Mouse (Mus musculus): ENCODE data around the gene Esrp2. TPM values are rescaled to one million over a fixed set of nuclear protein-coding genes. Genes with fewer than 3 reads are reported as not detected.

Esrp2 gene
- polyA plus RNA-seq, 1 experiment from 2014 or later, result 13.3 TPM

DNA sequence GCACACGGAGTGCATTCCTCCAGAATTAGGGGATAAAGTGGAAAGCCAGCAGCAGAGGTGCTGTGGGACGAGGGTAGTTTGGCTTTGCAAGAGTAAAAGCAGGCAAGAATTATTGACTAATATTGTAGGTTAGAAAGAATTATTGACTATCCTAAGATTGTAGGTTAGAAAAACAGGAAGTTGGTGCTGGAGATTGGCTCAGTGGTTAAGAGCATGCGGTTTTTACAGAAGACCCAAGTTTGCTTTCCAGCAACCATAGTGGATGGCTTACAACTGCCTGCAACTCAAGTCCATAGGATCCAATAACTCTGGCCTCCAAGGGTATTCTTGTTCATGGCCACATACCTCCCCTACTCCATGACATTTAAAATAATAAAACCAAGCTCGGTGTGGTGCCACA is 9.2 kb upstream of the Esrp2 start:
- Histone ChIP-seq H3K9me3 (replicated peaks) (no peaks in the 10 kb centered on the region), H3K9ac (no peak overlapping the region), H3K27me3 (no peaks in the 10 kb centered on the region; the same call in 1 of the 2 replicates), H3K4me1 (replicated peaks) (peaks cover 23% of the 10 kb centered on the region), H3K27ac (replicated peaks) (no peak overlapping the region), H3K36me3 (replicated peaks) (no peaks in the 10 kb centered on the region), H3K4me3 (replicated peaks) (no peak overlapping the region), H3K4me2 (no peak overlapping the region)
- WGBS (ENCODE audit: insufficient replicate concordance), result 55% methylated on average over 4 of the region's 4 CpGs
- ATAC-seq (ENCODE audit: insufficient read depth), result no peak

DNA sequence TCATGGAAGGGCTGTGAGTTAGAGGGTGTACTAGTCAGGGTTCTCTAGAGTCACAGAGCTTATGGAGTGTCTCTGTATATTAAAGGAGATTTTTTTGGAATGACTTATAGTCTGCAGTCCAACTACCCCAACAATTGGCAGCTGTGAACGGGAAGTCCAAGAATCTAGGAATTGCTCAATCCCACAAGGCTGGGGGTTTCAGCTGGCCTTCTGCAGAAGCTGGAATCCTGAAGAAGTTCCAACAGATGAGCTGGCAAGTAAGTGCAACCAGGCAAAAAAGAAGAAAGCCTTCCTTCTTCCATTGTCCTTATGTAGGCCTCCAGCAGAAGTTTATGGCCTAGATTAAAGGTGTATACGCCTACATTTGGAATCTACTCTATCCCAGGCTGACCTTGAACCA is 8.6 kb upstream of the Esrp2 start:
- WGBS (ENCODE audit: insufficient replicate concordance), result 67% methylated on average over 2 of the region's 2 CpGs
- Histone ChIP-seq H3K4me3 (replicated peaks) (no peak overlapping the region), H3K9ac (no peak overlapping the region), H3K4me2 (no peak overlapping the region), H3K4me1 (replicated peaks) (peaks cover 19% of the 10 kb centered on the region), H3K9me3 (replicated peaks) (no peaks in the 10 kb centered on the region), H3K27ac (replicated peaks) (no peak overlapping the region), H3K36me3 (replicated peaks) (no peaks in the 10 kb centered on the region), H3K27me3 (peaks cover 2% of the 10 kb centered on the region)
- no peak for ATAC-seq (ENCODE audit: insufficient read depth)

DNA sequence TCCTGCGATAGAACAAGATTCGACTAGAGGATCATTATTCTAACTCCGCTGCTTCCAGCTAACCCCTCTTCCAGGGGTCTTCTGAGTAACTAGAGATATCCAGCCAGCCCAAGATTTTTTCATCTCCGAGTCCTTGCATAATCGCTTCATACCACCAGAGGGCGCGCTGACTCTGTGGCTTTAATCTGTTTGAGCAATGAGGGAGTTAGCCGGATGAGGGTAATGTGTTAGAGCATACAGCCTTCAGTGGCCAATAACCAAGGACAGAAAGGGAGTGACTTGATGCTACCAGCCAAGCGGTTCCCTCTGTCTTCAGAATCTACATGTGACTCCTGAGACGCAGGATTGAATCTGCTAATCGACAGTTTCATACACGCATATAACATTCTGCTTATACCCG is 4.0 kb upstream of the Esrp2 start:
- Histone ChIP-seq H3K27ac (replicated peaks) (no peak overlapping the region), H3K9me3 (replicated peaks) (no peaks in the 10 kb centered on the region), H3K4me1 (replicated peaks) (peaks cover 31% of the 10 kb centered on the region), H3K36me3 (replicated peaks) (no peaks in the 10 kb centered on the region), H3K9ac (no peak overlapping the region), H3K4me2 (no peak overlapping the region), H3K27me3 (peaks cover 48% of the 10 kb centered on the region), H3K4me3 (replicated peaks) (no peak overlapping the region)
- ATAC-seq (ENCODE audit: insufficient read depth), result no peak
- WGBS (ENCODE audit: insufficient replicate concordance), result 10% methylated on average over 13 of the region's 13 CpGs

DNA sequence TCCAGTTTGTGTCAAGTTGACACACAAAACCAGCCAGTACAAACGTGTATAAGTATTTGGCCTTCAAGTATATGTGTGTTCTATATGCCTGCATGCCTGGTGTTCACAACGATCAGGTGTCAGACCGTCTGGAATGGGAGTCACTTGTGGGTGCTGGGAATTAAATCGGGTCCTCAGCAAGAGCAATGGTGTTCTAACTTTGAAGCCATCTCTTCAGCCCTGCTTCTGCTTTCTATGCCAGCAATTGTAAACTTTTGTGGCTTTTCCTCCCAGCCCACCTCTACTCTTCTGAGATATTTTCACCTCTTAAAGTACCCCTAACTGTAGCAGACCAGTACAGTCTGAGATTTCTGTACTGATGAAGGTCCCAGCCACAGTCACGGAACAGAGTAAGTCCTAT is 3.4 kb upstream of the Esrp2 start:
- Histone ChIP-seq H3K4me2 (no peak overlapping the region), H3K4me3 (replicated peaks) (no peak overlapping the region), H3K4me1 (replicated peaks) (peaks cover 31% of the 10 kb centered on the region), H3K27me3 (peaks cover 53% of the 10 kb centered on the region), H3K9ac (no peak overlapping the region), H3K36me3 (replicated peaks) (no peaks in the 10 kb centered on the region), H3K27ac (replicated peaks) (no peak overlapping the region), H3K9me3 (replicated peaks) (no peaks in the 10 kb centered on the region)
- 54% methylated on average over 5 of the region's 5 CpGs for WGBS (ENCODE audit: insufficient replicate concordance)
- ATAC-seq (ENCODE audit: insufficient read depth), result no peak

DNA sequence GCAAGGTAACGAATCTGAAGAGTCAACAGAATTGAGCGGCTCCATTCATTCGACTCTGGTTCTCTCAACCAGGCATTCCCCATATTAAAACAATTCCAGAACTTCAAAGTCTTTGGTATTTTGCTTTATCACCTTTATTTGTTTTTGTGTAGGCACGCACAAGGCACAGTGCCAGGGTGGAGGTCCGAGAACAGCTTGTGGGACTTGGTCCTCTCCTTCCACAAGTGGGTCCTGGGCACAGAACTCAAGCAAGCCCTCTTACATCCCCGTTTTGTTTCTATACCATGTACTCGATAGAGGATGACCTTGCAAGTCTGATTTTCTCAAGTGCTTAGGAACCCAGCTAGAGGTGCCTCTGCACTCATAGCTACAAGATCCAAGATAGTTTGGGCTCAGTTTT is 1.8 kb upstream of the Esrp2 start:
- no peak for ATAC-seq (ENCODE audit: insufficient read depth)
- H3K9ac ChIP-seq, result peak overlapping the region; percentile 17; the same call in 1 of the 2 replicates
- peak overlapping the region; percentile 58 for H3K4me2 ChIP-seq
- 19% methylated on average over 7 of the region's 7 CpGs for WGBS (ENCODE audit: insufficient replicate concordance)
- peaks cover 69% of the 10 kb centered on the region for H3K27me3 ChIP-seq
- peak overlapping the region; percentile 54 for H3K4me3 ChIP-seq (replicated peaks)
- H3K9me3 ChIP-seq (replicated peaks), result no peaks in the 10 kb centered on the region
- H3K4me1 ChIP-seq (replicated peaks), result peaks cover 41% of the 10 kb centered on the region
- H3K27ac ChIP-seq (replicated peaks), result peak overlapping the region; percentile 51; the same call in 1 of the 2 replicates
- H3K36me3 ChIP-seq (replicated peaks), result no peaks in the 10 kb centered on the region; the same call in 1 of the 2 replicates

DNA sequence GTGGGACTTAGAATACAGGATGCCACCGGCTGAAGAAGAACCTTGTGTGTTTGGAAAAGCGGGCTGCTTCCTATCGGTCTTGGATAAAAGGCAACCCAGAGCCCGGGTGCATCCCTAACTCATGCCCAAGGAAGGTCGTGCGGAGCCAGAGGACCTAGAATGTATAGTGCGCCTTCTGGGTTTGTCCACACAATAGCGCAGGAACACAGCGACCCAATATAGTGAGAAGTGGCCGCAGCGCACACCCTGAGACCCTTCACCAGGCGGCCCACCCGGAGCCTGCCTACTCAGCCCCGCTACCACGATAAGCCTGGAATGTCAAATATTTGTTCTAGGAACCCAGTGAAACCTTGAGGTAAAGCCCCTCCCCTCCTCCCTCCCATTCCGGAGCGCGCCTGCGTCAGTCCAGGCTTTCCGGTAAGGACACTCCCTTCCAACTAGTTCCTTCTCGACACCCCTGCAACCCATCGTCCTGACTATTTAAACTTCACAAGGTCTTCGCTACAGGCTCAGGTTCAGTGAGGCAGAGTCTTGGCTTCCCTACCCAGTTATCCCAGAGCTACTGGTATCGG is 1.2 kb upstream of the Esrp2 start:
- under 1% methylated on average over 24 of the region's 24 CpGs for whole genome bisulfite sequencing (ENCODE audit: insufficient replicate concordance)
- H3K9ac ChIP-seq, result peak overlapping the region; percentile 17; the same call in 1 of the 2 replicates
- 0 out of 2 replicates have a peak, but pooled peaks have one; percentile 3 for ATAC-seq (ENCODE audit: insufficient read depth)
- H3K4me1 ChIP-seq (replicated peaks), result peaks cover 41% of the 10 kb centered on the region
- H3K9me3 ChIP-seq (replicated peaks), result no peaks in the 10 kb centered on the region
- peaks cover 75% of the 10 kb centered on the region for H3K27me3 ChIP-seq
- H3K4me2 ChIP-seq, result peak overlapping the region; percentile 58
- peak overlapping the region; percentile 59; the same call in 1 of the 2 replicates for H3K27ac ChIP-seq (replicated peaks)
- H3K36me3 ChIP-seq (replicated peaks), result peaks cover 4% of the 10 kb centered on the region; the same call in 1 of the 2 replicates
- peak overlapping the region; percentile 54 for H3K4me3 ChIP-seq (replicated peaks)

DNA sequence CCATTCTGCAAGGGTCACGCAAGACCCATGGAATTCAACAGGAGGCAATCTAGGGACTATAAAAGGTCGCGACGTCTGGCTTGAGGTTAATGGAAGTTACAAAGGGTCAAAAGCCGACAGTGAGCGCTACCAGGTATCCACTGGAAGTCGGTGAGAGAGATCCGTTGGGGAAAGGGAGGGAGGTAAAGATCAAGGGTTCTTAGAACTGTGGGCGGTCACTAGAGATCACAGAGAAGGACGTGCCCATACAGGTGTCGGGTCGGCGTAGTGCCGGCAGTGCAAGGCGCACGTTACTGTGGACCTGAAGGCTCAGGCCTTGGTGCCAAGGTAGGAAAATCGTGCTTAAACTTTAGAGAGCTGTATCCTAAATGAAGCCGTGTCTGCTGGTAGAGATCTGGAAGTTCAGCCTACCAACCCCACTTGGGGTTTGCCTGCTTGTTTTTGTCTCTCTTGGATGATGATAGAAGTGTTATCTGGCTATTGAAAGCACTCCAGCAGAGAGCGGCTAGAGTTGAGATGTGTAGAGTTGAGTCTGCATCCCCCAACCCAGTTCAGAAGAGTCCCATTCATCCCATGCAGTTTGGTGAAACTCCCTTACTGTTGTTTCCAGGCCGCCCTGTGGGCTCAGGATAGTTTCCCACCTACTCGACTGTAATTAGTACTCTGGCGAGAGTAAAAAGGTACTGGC is 588 bp upstream of the Esrp2 start:
- Histone ChIP-seq H3K4me3 (replicated peaks) (peak overlapping the region; percentile 54), H3K4me1 (replicated peaks) (peaks cover 41% of the 10 kb centered on the region), H3K9ac (0 out of 2 replicates have a peak overlapping the region, but pooled peaks have one; percentile 3), H3K4me2 (peak overlapping the region; percentile 58), H3K27ac (replicated peaks) (peak overlapping the region; percentile 59), H3K27me3 (peaks cover 75% of the 10 kb centered on the region), H3K36me3 (replicated peaks) (peaks cover 10% of the 10 kb centered on the region), H3K9me3 (replicated peaks) (no peaks in the 10 kb centered on the region)
- ATAC-seq (ENCODE audit: insufficient read depth), result no peak
- 7% methylated on average over 22 of the region's 22 CpGs for WGBS (ENCODE audit: insufficient replicate concordance)

DNA sequence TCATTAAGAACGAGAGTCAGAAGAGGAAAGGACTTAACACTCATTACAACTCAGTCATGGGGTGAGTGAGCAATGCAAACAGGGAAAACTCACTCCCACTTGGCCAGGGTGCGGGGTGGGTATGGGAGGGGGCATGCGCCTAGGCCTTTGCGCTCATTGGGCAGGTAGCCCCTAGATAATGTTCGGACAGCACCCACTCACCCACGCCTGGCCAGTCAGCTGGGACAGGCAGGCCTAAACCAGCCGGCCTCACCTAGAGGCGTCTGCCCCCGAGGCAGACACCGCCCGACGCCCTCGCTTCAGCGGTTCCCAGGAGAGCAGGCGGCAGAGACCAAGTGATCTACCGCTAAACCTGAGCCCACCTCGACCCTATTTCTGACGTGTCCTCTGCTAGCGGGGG is 1.1 kb downstream of the Esrp2 start:
- peaks cover 44% of the 10 kb centered on the region for H3K4me1 ChIP-seq (replicated peaks)
- peak overlapping the region; percentile 42 for H3K9ac ChIP-seq
- H3K36me3 ChIP-seq (replicated peaks), result peaks cover 27% of the 10 kb centered on the region
- H3K27me3 ChIP-seq, result peaks cover 75% of the 10 kb centered on the region
- peak; percentile 7; the same call in 1 of the 2 replicates for ATAC-seq (ENCODE audit: insufficient read depth)
- H3K27ac ChIP-seq (replicated peaks), result peak overlapping the region; percentile 77
- WGBS (ENCODE audit: insufficient replicate concordance), result 6% methylated on average over 19 of the region's 19 CpGs
- H3K4me3 ChIP-seq (replicated peaks), result peak overlapping the region; percentile 54
- H3K9me3 ChIP-seq (replicated peaks), result no peaks in the 10 kb centered on the region
- peak overlapping the region; percentile 58 for H3K4me2 ChIP-seq

DNA sequence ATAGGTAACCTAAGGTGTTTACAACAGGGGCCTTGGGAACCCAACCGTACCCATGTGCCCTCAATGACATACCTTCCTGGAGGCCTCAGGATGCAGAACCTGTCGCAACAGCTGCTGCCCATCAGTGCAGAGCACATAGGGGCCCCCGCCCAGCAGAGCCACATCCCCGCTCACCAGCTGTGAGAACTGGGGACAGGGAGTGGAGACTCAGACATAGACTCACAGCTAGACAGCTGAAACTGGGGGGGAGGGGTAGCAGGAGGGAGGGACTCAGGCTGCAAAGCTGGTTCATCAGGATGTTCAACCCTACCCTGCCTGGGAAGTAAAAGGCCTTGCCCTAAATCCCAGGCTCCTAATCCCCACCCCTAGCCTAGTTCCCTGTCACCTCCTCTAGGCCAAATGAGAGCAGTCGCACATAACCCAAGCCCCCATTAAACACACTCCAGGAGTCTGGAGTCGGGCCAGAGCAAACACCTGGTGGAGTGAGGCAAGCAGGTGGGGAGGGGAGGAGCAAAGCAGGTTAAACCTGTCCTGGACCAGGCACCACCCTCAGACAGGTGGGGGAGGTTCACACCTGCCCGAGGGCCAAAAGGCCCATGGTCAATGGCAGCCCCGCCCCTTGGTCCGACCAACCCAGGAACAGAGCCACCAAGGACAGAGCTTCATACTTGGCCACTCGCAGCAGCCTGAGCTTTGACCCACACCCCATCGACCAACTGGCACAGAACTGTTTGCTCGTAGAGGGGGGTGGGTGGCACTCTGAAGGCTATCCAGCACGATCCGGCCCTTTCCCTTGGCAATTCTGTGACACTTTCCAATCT is 1.8 kb downstream of the Esrp2 start:
- no peak overlapping the region for H3K9ac ChIP-seq
- ATAC-seq (ENCODE audit: insufficient read depth), result peak; percentile 69
- 33% methylated on average over 14 of the region's 14 CpGs for WGBS (ENCODE audit: insufficient replicate concordance)
- peaks cover 34% of the 10 kb centered on the region for H3K36me3 ChIP-seq (replicated peaks)
- no peaks in the 10 kb centered on the region for H3K9me3 ChIP-seq (replicated peaks)
- peaks cover 45% of the 10 kb centered on the region for H3K4me1 ChIP-seq (replicated peaks)
- H3K27me3 ChIP-seq, result peaks cover 69% of the 10 kb centered on the region
- H3K27ac ChIP-seq (replicated peaks), result peak overlapping the region; percentile 77
- H3K4me3 ChIP-seq (replicated peaks), result peak overlapping the region; percentile 54
- peak overlapping the region; percentile 58 for H3K4me2 ChIP-seq

DNA sequence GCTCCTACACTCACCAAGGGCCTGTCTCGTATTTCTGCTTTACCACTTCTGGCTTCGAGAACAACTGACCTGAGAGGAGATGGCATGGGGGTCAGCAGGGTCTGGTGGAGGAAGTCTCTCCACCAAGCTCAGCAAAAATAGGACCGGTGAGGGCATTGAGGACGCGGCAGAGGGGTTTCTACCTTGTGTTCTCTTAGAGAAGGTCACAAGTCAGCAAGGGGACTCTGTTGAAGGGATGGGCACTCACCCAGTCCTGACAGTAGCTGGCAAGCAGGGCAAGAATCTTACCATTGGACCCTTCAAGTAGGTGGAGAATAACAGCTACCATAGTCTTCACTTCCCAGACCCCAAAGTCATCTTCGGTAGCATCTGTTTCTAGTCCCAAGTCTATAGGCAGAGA is 2.8 kb downstream of the Esrp2 start:
- Histone ChIP-seq H3K27ac (replicated peaks) (no peak overlapping the region), H3K9me3 (replicated peaks) (no peaks in the 10 kb centered on the region), H3K4me1 (replicated peaks) (peaks cover 45% of the 10 kb centered on the region), H3K9ac (no peak overlapping the region), H3K27me3 (peaks cover 59% of the 10 kb centered on the region), H3K4me3 (replicated peaks) (no peak overlapping the region), H3K4me2 (no peak overlapping the region), H3K36me3 (replicated peaks) (peaks cover 43% of the 10 kb centered on the region)
- no peak for ATAC-seq (ENCODE audit: insufficient read depth)
- WGBS (ENCODE audit: insufficient replicate concordance), result 65% methylated on average over 6 of the region's 6 CpGs

DNA sequence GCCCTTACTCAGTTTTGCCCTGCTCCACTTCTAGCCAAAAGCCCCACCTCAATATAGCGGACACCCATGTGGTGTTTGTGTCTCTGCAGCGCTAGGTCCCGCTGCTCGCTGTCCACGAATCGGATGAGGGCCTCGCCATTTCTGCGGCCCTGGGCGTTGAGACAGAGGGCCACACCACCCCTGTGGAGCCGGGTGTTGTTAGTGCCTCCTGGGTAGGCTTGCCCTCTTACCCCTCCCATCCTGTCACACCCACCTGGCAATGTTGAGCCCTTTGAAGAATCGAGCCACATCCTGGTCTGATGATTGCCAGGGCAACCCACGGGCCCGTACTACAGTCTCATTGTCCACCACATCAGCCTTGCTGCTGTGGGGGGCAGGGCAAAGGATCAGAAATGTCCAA is 3.2 kb downstream of the Esrp2 start:
- H3K27me3 ChIP-seq, result peaks cover 55% of the 10 kb centered on the region
- H3K4me2 ChIP-seq, result no peak overlapping the region
- no peak overlapping the region for H3K4me3 ChIP-seq (replicated peaks)
- H3K9me3 ChIP-seq (replicated peaks), result no peaks in the 10 kb centered on the region
- no peak for ATAC-seq (ENCODE audit: insufficient read depth)
- H3K9ac ChIP-seq, result no peak overlapping the region
- WGBS (ENCODE audit: insufficient replicate concordance), result 71% methylated on average over 13 of the region's 13 CpGs
- H3K36me3 ChIP-seq (replicated peaks), result peaks cover 48% of the 10 kb centered on the region
- peaks cover 45% of the 10 kb centered on the region for H3K4me1 ChIP-seq (replicated peaks)
- no peak overlapping the region for H3K27ac ChIP-seq (replicated peaks)
